ENCODE assay signal across 8 mouse cellular contexts in the genomic region with DNA sequence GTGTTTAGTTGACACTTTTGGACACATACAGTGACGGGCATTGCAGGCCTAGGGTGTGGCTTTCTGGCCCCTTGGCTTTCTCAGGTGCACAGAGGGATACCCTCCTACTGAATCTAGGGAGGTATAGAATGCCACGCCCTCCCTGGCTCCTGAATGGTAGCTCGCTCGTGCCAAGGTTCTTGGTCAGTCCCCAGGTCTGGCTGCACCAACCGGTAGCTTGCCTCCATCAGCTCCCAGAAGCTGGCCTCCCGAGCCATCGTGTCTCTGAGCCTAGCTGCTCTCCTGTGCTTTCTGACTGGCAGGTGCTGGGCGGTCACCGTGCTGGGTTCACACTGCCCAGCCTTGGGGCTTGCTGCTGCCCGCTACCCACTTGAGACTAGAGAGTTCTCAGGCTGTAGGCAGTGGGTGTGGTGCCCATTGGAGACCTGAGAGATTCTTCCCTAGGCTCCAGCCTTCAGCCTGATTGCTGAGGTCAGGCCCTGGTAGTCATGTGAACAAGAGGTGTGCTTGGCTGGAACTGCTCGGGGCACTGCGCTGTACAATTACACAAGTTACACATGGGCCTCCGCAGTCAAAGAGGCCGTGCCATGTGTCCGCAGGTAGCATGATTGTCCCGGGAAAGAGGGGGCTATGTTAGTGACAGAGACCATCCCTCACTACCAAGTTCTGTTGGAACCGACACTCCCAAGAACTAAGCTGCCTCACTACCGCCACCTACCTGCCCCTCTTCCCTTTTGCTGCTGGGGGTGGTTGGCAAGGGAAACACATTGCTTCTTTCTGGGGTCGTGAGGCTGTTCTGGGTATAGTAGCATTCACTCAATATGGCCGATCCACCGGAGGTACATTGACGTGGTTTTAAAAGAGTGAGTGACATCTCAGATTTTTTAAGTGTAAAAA. TPM values are rescaled to one million over a fixed set of nuclear protein-coding genes. Genes with fewer than 3 reads are reported as not detected.
A peak's percentile ranks its signal among the peaks of the same experiment; 100 is the strongest.
DNase-seq lines count a peak whose midpoint lies in the region; ATAC-seq and TF ChIP-seq lines count a peak whose summit lies in the region.

No protein-coding gene starts in this region.

- H3K27ac ChIP-seq in left cerebral cortex, adult 2 months: peak overlapping the region; percentile 32; the same call in 1 of the 2 replicates
- peak overlapping the region; percentile 94 for H3K27ac ChIP-seq in forebrain, embryonic 13.5 days

- H3K9me3 ChIP-seq in forebrain, embryonic 13.5 days (replicated peaks): no peaks in the 10 kb centered on the region

- no peak for DNase-seq in left cerebral cortex, adult 2 months (ENCODE audit: extremely low spot score in 1 of 2, low spot score in 2 of 2)
- no peak for DNase-seq in left cerebral cortex, adult 8-10 months (ENCODE audit: low spot score in 2 of 2)
- DNase-seq in MN1 (ENCODE audit: low spot score): peak; percentile 64
- peak; percentile 52 to 64 for DNase-seq in lung, adult 18-20 months
- no peak for DNase-seq in yolk sac, embryonic 10.5 days (ENCODE audit: low spot score)
- DNase-seq in ovary, postnatal 10 days (ENCODE audit: low spot score): no peak

- H3K9ac ChIP-seq in forebrain, embryonic 13.5 days: no peak overlapping the region

- peak; percentile 60 for TF ChIP-seq CTCF in left cerebral cortex, adult 2 months (IDR thresholded peaks at IDR 0.05)

- no peak overlapping the region for H3K4me2 ChIP-seq in forebrain, embryonic 13.5 days

- H3K27me3 ChIP-seq in forebrain, embryonic 13.5 days: no peaks in the 10 kb centered on the region

- intact Hi-C loops in left cerebral cortex, adult 2 months (cut with DNase I): no loop called here

- WGBS in forebrain, embryonic 13.5 days: 77% methylated on average over 22 of the region's 22 CpGs

- peaks cover 17% of the 10 kb centered on the region for H3K36me3 ChIP-seq in forebrain, embryonic 13.5 days (ENCODE audit: poor library complexity, severe bottlenecking)

- peaks cover 100% of the 10 kb centered on the region for H3K4me1 ChIP-seq in forebrain, embryonic 13.5 days

- ATAC-seq in forebrain, embryonic 13.5 days: no peak
- no peak for ATAC-seq in granulocyte monocyte progenitor cell, adult 5-6 weeks (replicated peaks; ENCODE audit: poor library complexity, severe bottlenecking)

- H3K4me3 ChIP-seq in left cerebral cortex, adult 2 months: no peak overlapping the region
- H3K4me3 ChIP-seq in forebrain, embryonic 13.5 days: no peak overlapping the region

RNA-seq across cellular contexts. Expression of a gene that starts 27.3 kb away (rescaled TPM):
- 1 to 10 TPM; 1.0 to 2.9 TPM for total RNA-seq in left cerebral cortex, adult 2 months (2021)
- total RNA-seq in left cerebral cortex, adult 8-10 months (2022): 1 to 10 TPM; 1.1 to 3.3 (median 2.5) TPM
- 66.9 and 79.8 TPM in 2 replicates for polyA plus RNA-seq in forebrain, embryonic 13.5 days (2015; fragmentation: Nextera tagmentation; extraction: Ambion mirVana)
- 54.6 and 81.8 TPM in 2 replicates for total RNA-seq in granulocyte monocyte progenitor cell, adult 5-6 weeks (2014; fragmentation: Nextera tagmentation)
- 42.4 and 47.6 TPM in 2 replicates for total RNA-seq in granulocyte monocyte progenitor cell, adult 5-6 weeks (2017)

Comparison
In these comparisons a context has a peak if more than half of its experiments do, and no peak if none do; other contexts are left out.
1. DNase-seq: peak in MN1 (single experiment) and lung, adult 18-20 months (2 of 2); none in left cerebral cortex, adult 2 months (0 of 2), left cerebral cortex, adult 8-10 months (0 of 2), yolk sac, embryonic 10.5 days (single experiment) and ovary, postnatal 10 days (single experiment).
2. RNA of a gene that starts 27.3 kb away (total RNA-seq): 42.4 to 81.8 TPM in granulocyte monocyte progenitor cell, adult 5-6 weeks; 1.1 to 3.3 TPM in left cerebral cortex, adult 8-10 months and 1.0 to 2.9 TPM in left cerebral cortex, adult 2 months; every median in the first group is over 10 times any median in the second.